Mouse (Mus musculus): ENCODE measurements around the gene Hsd17b13. TPM values are rescaled to one million over a fixed set of nuclear protein-coding genes. Genes with fewer than 3 reads are reported as not detected.

Hsd17b13 gene
- not detected for polyA plus RNA-seq (2014; fragmentation: Illumina TruSeq; extraction: RNeasy Lipid Tissue Mini Kit (QIAGEN cat#74804); ENCODE audit: low read depth, low replicate concordance)

DNA sequence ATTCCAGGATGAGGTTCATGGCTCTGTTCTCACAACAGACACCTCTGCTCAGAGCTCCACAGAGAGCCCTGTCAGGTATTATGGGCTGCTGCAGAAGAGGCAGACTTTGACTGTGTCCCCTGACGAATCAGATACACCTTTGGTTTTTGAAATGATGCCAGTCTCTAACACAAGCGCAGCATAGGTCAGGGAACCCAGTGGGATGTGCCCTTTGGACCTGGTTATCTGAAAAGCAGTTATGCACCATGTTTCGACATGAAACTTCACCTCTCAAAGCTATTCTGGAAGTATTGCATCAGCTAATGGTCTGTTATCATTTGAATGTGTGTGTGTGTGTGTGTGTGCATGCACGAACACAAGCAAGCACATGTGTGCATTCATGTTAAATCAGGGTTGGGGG, at the start of gene Hsd17b13:
Gene Hsd17b13 (minus strand): TSS at position 114 of the 400 bp plus-strand sequence.

DNA sequence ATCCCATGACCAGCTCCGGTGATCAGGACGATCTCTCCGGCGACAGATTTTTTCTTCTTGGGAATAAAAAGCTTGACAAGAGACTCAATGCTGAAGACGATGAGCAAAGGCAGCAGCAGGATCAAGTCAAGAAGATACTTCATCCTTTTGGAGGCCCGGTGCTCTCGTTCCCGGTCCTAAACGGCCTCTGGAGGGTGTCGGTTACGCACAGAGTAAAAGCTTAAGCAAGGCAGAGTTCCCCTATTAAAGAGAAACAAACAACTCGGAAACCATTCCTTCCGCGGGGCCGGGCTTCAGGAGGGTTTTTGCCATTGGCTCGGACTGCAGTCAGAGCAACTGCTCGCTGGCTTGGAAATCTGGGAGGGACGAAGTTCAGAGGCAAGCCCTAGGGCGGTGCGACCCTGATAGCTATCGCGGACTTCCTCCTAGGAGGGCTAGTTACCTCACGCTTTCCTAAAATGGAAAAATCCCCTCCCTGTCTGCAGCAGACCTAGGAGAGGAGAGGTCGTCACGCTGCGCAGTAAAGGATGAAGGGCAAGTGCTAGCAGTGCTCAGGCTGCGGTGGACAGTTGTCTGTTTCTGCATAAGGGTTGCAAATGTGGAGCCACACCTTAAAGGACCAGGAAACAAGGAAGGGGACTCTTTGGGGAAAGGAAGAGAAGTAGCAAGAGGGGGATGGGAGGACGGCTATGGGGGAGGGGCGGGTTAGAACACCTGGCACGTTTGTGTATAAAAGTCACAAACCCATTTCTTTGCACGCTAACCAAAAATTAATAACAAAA, 44.6 kb upstream of the Hsd17b13 start, which contains the start of gene Hsd17b11:
Gene Hsd17b11 (minus strand): TSS at position 323 of the 782 bp plus-strand sequence.

DNA sequence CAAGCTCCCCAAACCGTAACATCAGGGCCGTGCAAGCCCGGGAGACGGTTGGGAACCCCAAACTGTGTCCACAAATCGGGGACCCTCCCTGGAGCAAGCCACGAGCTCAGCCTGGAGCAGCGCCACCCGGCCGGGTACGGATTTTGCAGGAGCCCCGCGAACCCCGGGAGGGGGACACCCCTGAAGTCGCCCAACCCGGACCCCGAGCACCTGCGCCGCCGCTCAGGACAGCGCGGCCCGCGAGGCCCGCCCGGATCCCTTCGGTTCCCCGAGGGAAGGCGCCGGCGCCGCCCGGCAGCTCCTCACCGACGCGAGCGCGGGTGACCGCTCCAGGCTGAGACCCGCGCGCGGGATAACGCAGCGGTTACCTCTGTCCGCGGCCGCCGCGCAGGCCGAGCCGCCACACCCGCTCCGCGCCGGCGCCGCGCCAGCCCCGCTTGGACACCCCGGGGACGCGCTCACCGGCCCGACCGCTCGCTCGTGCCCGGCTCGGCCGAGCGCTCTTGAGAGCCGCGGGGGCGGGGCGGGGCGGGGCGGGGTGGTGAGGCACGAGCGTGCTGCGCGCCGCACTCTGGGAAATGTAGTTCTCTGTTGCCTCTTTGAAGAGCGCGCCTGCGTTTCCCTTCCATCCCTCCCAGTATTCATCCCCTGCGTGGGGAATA, 66.3 kb downstream of the Hsd17b13 start, which contains the start of gene Klhl8:
Gene Klhl8 (minus strand): TSS at position 512 of the 662 bp plus-strand sequence.

Other genes with a start within 250 kb of the Hsd17b13 start
- 6.1 TPM for gene Klhl8, start 66.2 kb downstream of the Hsd17b13 start, polyA plus RNA-seq (2014; fragmentation: Illumina TruSeq; extraction: RNeasy Lipid Tissue Mini Kit (QIAGEN cat#74804); ENCODE audit: low read depth, low replicate concordance)
- 60.2 TPM for gene Hsd17b11, start 44.5 kb upstream of the Hsd17b13 start, polyA plus RNA-seq (2014; fragmentation: Illumina TruSeq; extraction: RNeasy Lipid Tissue Mini Kit (QIAGEN cat#74804); ENCODE audit: low read depth, low replicate concordance)
- gene Nudt9, start 68.9 kb upstream of the Hsd17b13 start, polyA plus RNA-seq (2014; fragmentation: Illumina TruSeq; extraction: RNeasy Lipid Tissue Mini Kit (QIAGEN cat#74804); ENCODE audit: low read depth, low replicate concordance) = 57.1 TPM
- gene Gm17660, start 100.2 kb upstream of the Hsd17b13 start, polyA plus RNA-seq (2014; fragmentation: Illumina TruSeq; extraction: RNeasy Lipid Tissue Mini Kit (QIAGEN cat#74804); ENCODE audit: low read depth, low replicate concordance) = not detected
- gene Sparcl1, start 136.3 kb upstream of the Hsd17b13 start, polyA plus RNA-seq (2014; fragmentation: Illumina TruSeq; extraction: RNeasy Lipid Tissue Mini Kit (QIAGEN cat#74804); ENCODE audit: low read depth, low replicate concordance) = 169 TPM
- not detected for gene Dspp, start 193.3 kb upstream of the Hsd17b13 start, polyA plus RNA-seq (2014; fragmentation: Illumina TruSeq; extraction: RNeasy Lipid Tissue Mini Kit (QIAGEN cat#74804); ENCODE audit: low read depth, low replicate concordance)
- gene Dmp1, start 225.2 kb upstream of the Hsd17b13 start, polyA plus RNA-seq (2014; fragmentation: Illumina TruSeq; extraction: RNeasy Lipid Tissue Mini Kit (QIAGEN cat#74804); ENCODE audit: low read depth, low replicate concordance) = not detected